Mouse (Mus musculus): ENCODE data around the gene Il16. TPM values are rescaled to one million over a fixed set of nuclear protein-coding genes. Genes with fewer than 3 reads are reported as not detected.

Il16 gene
- polyA plus RNA-seq, 1 experiment = 0.11 TPM

GRCm38 (mm10) chr7:83732781-83733180 is 12.7 kb downstream of the Il16 start:
- Histone ChIP-seq H3ac (ENCODE audit: control insufficient read depth, insufficient read length) (no peak overlapping the region), H3K27me3 (ENCODE audit: control insufficient read depth, insufficient read depth, insufficient read length) (no peaks in the 10 kb centered on the region), H3K79me2 (ENCODE audit: control insufficient read depth, insufficient read depth) (no peaks in the 10 kb centered on the region), H3K4me3 (no peak overlapping the region), H3K4me2 (ENCODE audit: low read depth) (no peak overlapping the region), H3K36me3 (ENCODE audit: control insufficient read depth, insufficient read depth) (no peaks in the 10 kb centered on the region)
- no peak for TF ChIP-seq USF1 (IDR thresholded peaks at IDR 0.05; ENCODE audit: low read depth)
- no peak for TF ChIP-seq POLR2AphosphoS2 (IDR thresholded peaks at IDR 0.05; ENCODE audit: insufficient read length, low read depth)
- no peak for TF ChIP-seq E2F4 (IDR thresholded peaks at IDR 0.05; ENCODE audit: insufficient read depth)
- TF ChIP-seq MYOG (IDR thresholded peaks at IDR 0.05; ENCODE audit: control insufficient read depth in 1 of 3, insufficient read depth in 1 of 3, insufficient read length in 2 of 3, low read depth in 2 of 3) = no peak
- TF ChIP-seq SRF (IDR thresholded peaks at IDR 0.05; ENCODE audit: control insufficient read depth, insufficient read length, low read depth) = no peak
- no peak for TF ChIP-seq MAX (IDR thresholded peaks at IDR 0.05; ENCODE audit: low read depth)
- no peak for TF ChIP-seq TCF12 (IDR thresholded peaks at IDR 0.05; ENCODE audit: insufficient read depth, poor library complexity, severe bottlenecking)
- no peak for TF ChIP-seq MYOD1 (IDR thresholded peaks at IDR 0.05; ENCODE audit: control insufficient read depth in 1 of 3, insufficient read length in 2 of 3, low read depth in 2 of 3)
- no peak for TF ChIP-seq TCF3 (IDR thresholded peaks at IDR 0.05; ENCODE audit: insufficient read length, low read depth)
- TF ChIP-seq REST (IDR thresholded peaks at IDR 0.05; ENCODE audit: insufficient read depth, insufficient read length) = no peak
- TF ChIP-seq CEBPB (IDR thresholded peaks at IDR 0.05; ENCODE audit: insufficient read depth, poor library complexity, severe bottlenecking) = no peak

- Histone ChIP-seq H3ac (ENCODE audit: control insufficient read depth, insufficient read length) (no peak overlapping the region), H3K27me3 (ENCODE audit: control insufficient read depth, insufficient read depth, insufficient read length) (no peaks in the 10 kb centered on the region), H3K36me3 (ENCODE audit: control insufficient read depth, insufficient read depth) (no peaks in the 10 kb centered on the region), H3K79me2 (ENCODE audit: control insufficient read depth, insufficient read depth) (no peaks in the 10 kb centered on the region), H3K4me2 (ENCODE audit: low read depth) (no peak overlapping the region), H3K4me3 (no peak overlapping the region)
- TF ChIP-seq MYOG (IDR thresholded peaks at IDR 0.05; ENCODE audit: control insufficient read depth in 1 of 3, insufficient read depth in 1 of 3, insufficient read length in 2 of 3, low read depth in 2 of 3) = peak in 1 of 3 experiments; percentile 28
- TF ChIP-seq MYOD1 (IDR thresholded peaks at IDR 0.05; ENCODE audit: control insufficient read depth in 1 of 3, insufficient read length in 2 of 3, low read depth in 2 of 3) = peak in 1 of 3 experiments; percentile 46
- TF ChIP-seq E2F4 (IDR thresholded peaks at IDR 0.05; ENCODE audit: insufficient read depth) = no peak
These were observed 13.4 kb downstream of the Il16 start for GRCm38 (mm10) chr7:83731961-83732666.

DNA sequence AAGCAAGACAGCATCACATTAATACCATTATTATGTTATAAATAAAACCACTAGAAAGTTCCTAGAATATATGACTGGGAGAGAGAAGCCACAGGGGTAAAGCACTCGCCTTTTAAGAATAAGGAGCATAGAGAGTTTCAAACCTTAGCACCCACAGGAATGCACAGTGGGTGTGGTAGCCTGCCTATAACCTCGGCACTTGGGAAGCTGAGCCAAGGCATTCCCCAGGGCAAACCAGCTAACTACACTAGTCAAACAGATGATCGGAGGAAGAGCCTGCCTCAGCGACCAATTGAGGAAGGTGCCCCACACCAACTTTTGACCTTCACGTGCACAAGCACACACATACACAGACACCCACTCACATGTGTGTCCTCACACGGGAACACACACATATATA is 14.2 kb downstream of the Il16 start:
- no peaks in the 10 kb centered on the region for H3K27me3 ChIP-seq (ENCODE audit: control insufficient read depth, insufficient read depth, insufficient read length)
- H3K4me3 ChIP-seq = no peak overlapping the region
- H3ac ChIP-seq (ENCODE audit: control insufficient read depth, insufficient read length) = no peak overlapping the region
- no peaks in the 10 kb centered on the region for H3K79me2 ChIP-seq (ENCODE audit: control insufficient read depth, insufficient read depth)
- TF ChIP-seq MAX (IDR thresholded peaks at IDR 0.05; ENCODE audit: low read depth) = no peak
- no peak for TF ChIP-seq CEBPB (IDR thresholded peaks at IDR 0.05; ENCODE audit: insufficient read depth, poor library complexity, severe bottlenecking)
- no peak for TF ChIP-seq MYOG (IDR thresholded peaks at IDR 0.05; ENCODE audit: control insufficient read depth in 1 of 3, insufficient read depth in 1 of 3, insufficient read length in 2 of 3, low read depth in 2 of 3)
- TF ChIP-seq TCF3 (IDR thresholded peaks at IDR 0.05; ENCODE audit: insufficient read length, low read depth) = no peak
- no peak for TF ChIP-seq MYOD1 (IDR thresholded peaks at IDR 0.05; ENCODE audit: control insufficient read depth in 1 of 3, insufficient read length in 2 of 3, low read depth in 2 of 3)
- no peak for TF ChIP-seq POLR2A (IDR thresholded peaks at IDR 0.05; ENCODE audit: insufficient read length, low read depth)
- no peak for TF ChIP-seq USF1 (IDR thresholded peaks at IDR 0.05; ENCODE audit: low read depth)
- no peak for TF ChIP-seq POLR2AphosphoS2 (IDR thresholded peaks at IDR 0.05; ENCODE audit: insufficient read length, low read depth)
- TF ChIP-seq TCF12 (IDR thresholded peaks at IDR 0.05; ENCODE audit: insufficient read depth, poor library complexity, severe bottlenecking) = no peak
- TF ChIP-seq REST (IDR thresholded peaks at IDR 0.05; ENCODE audit: insufficient read depth, insufficient read length) = no peak
- no peak for TF ChIP-seq E2F4 (IDR thresholded peaks at IDR 0.05; ENCODE audit: insufficient read depth)
- no peak for TF ChIP-seq SRF (IDR thresholded peaks at IDR 0.05; ENCODE audit: control insufficient read depth, insufficient read length, low read depth)
- no peaks in the 10 kb centered on the region for H3K36me3 ChIP-seq (ENCODE audit: control insufficient read depth, insufficient read depth)
- no peak overlapping the region for H3K4me2 ChIP-seq (ENCODE audit: low read depth)

DNA sequence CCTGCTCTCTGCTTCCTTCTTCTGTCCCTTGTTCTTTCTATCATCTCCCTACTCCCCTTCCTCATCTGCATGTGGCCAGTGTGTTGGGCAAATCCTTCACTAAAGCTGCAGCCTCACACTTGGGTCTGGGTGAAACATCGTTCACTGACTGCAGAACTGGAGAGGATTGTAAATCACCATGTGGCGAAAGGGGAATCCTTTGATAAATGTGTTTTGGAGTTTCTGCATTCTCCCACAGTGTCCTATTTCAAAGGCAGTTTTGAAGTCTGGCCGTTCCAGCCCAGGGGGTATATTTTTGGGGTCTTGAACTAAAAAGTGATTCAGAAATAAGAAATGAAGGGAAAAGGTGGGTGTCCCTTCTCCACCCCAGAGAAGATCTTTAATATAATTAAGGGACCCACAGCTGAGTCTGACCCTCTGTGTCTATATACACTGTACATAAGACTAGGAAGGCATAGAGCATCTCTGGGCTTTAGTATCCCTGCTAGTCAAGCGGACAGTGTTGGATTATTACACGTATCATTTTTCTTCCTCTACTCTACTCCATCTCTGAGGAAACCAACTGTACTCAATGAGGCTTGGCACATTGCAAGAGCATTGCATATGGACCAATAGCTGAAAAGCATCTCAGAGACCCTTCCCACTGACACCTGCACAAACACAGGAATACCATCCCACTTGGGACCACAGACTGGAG is 18.4 kb downstream of the Il16 start:
- no peak overlapping the region for H3ac ChIP-seq (ENCODE audit: control insufficient read depth, insufficient read length)
- H3K4me2 ChIP-seq (ENCODE audit: low read depth) = no peak overlapping the region
- no peaks in the 10 kb centered on the region for H3K27me3 ChIP-seq (ENCODE audit: control insufficient read depth, insufficient read depth, insufficient read length)
- no peak overlapping the region for H3K4me3 ChIP-seq
- no peaks in the 10 kb centered on the region for H3K36me3 ChIP-seq (ENCODE audit: control insufficient read depth, insufficient read depth)
- no peak for TF ChIP-seq POLR2A (IDR thresholded peaks at IDR 0.05; ENCODE audit: insufficient read length, low read depth)
- no peak for TF ChIP-seq POLR2AphosphoS2 (IDR thresholded peaks at IDR 0.05; ENCODE audit: insufficient read length, low read depth)
- no peak for TF ChIP-seq TCF12 (IDR thresholded peaks at IDR 0.05; ENCODE audit: insufficient read depth, poor library complexity, severe bottlenecking)
- TF ChIP-seq MYOD1 (IDR thresholded peaks at IDR 0.05; ENCODE audit: control insufficient read depth in 1 of 3, insufficient read length in 2 of 3, low read depth in 2 of 3) = no peak
- no peak for TF ChIP-seq SRF (IDR thresholded peaks at IDR 0.05; ENCODE audit: control insufficient read depth, insufficient read length, low read depth)
- TF ChIP-seq TCF3 (IDR thresholded peaks at IDR 0.05; ENCODE audit: insufficient read length, low read depth) = no peak
- TF ChIP-seq MYOG (IDR thresholded peaks at IDR 0.05; ENCODE audit: control insufficient read depth in 1 of 3, insufficient read depth in 1 of 3, insufficient read length in 2 of 3, low read depth in 2 of 3) = no peak
- TF ChIP-seq CEBPB (IDR thresholded peaks at IDR 0.05; ENCODE audit: insufficient read depth, poor library complexity, severe bottlenecking) = no peak
- no peak for TF ChIP-seq E2F4 (IDR thresholded peaks at IDR 0.05; ENCODE audit: insufficient read depth)
- no peak for TF ChIP-seq REST (IDR thresholded peaks at IDR 0.05; ENCODE audit: insufficient read depth, insufficient read length)
- no peak for TF ChIP-seq USF1 (IDR thresholded peaks at IDR 0.05; ENCODE audit: low read depth)
- no peak for TF ChIP-seq MAX (IDR thresholded peaks at IDR 0.05; ENCODE audit: low read depth)
- no peaks in the 10 kb centered on the region for H3K79me2 ChIP-seq (ENCODE audit: control insufficient read depth, insufficient read depth)

All from myocyte (in vitro differentiated cells).